Mouse (Mus musculus) ovary, postnatal 36 days (tissue): ENCODE data around the gene Abcd1.
"Not testable (repeated sequence)": the region's sequence is repeated elsewhere in the genome, so short reads cannot be mapped to it uniquely, and the experiment has no call there.

Experiments
- DNase-seq: peaks from one replicate; pipeline ENCODE4 v3.0.0; 2022; ENCODE audit warnings: low spot score, mixed read lengths

Abcd1 gene

DNA sequence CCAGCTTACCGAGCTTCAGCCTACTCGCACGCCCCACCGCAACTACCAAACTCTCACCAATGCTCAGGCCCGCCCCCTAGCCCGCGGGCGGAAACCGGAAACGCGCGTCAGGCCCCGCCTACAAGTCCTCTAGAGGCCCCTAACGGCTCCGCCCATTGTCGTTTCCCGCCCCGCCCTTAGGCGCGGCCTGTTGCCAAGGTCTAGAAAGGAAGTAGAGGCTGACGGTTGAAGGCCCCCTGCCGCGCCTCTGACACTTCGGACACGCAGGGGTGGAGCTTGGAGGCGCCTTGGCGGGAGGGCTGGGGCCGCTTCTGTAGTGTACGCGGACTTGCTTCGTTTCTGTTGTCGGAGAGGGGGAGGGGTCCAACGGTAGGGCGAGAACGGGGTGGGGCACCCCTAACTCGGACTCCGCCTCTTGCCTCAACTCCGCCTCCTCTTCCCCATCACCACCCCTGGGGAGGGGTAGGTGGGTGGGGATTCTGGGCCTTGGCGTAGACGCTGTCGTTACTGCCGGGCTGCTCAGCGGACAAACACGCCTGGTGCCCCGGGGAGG lies at the start of gene Abcd1, which contains the start of gene Bcap31:
Gene Abcd1 (plus strand): TSS at position 489 of the 553 bp plus-strand sequence.
Gene Bcap31 (minus strand): TSS at position 67 of the 553 bp plus-strand sequence.
- DNase-seq: peak; percentile 91

DNA sequence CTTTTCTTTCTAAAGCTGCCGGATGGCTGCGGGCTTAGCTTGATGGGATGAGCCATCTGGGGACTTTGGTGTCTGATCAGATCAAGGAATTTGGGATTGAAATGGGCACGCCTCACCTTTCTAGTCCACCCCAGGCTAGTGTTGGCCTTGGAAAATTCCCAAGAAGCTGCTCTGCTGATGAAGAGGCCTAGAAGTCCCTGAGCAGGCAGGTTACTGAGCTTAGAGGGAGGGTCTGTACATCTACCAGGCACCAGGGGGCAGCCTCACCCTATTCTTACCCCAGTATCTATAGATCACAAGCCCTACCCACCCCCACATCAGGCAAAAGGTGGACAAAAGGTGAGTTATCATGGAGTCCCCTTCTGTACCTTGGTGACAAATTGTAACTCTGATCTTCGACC lies 44.4 kb upstream of the Abcd1 start:
- DNase-seq: peak; percentile 31

DNA sequence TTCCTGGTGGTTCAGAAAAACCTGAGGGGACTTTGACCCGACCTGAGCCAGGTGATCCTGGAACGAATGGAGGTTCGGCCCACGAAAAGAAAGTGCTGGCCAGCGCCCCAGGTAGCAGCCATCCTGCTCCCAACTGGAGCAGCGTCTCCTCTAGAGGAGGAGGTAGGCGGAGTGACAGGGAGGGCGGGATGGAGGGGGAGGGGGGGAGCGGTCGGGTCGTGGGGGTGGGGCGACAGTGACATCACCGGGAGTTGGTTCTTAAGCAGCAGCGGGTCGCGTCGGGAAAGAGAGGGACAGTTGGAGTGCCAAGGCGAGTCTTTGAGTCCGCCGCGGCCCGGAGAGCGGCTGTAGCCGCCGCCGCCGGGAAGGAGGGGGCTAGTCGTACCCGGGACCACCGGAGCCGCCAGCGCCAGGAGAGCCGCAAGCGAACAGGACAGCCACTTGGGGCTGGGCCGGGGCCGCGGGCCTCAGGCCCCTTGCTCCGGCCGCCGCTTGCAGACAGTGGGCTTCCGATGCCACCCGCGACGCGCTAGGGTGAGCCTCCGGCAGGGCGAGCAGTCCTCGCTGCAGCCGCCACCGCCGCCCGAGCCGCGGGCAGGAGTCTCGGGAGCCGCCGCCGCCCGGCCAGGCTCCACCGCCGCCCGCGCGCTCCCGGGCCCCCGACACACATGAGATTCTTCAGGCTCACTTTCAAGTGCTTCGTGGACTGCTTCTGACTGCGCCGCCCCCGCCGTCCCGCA lies 43.3 kb upstream of the Abcd1 start, which contains the start of gene Slc6a8:
Gene Slc6a8 (plus strand): TSS at position 272 of the 740 bp plus-strand sequence.
- DNase-seq: peak; percentile 64

DNA sequence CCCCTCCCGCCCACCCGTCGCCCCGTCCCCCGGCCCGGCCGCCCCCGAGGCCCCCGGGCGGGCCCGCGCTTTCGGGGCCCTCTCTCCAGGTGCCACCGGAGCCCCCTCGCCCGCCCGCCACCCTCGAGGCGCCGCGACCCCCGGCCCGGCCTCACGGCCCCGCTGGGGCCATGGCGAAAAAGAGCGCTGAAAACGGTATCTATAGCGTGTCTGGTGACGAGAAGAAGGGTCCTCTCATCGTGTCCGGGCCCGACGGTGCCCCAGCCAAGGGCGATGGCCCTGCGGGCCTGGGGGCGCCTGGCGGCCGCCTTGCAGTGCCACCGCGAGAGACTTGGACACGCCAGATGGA lies 42.8 kb upstream of the Abcd1 start:
- no peak for DNase-seq

DNA sequence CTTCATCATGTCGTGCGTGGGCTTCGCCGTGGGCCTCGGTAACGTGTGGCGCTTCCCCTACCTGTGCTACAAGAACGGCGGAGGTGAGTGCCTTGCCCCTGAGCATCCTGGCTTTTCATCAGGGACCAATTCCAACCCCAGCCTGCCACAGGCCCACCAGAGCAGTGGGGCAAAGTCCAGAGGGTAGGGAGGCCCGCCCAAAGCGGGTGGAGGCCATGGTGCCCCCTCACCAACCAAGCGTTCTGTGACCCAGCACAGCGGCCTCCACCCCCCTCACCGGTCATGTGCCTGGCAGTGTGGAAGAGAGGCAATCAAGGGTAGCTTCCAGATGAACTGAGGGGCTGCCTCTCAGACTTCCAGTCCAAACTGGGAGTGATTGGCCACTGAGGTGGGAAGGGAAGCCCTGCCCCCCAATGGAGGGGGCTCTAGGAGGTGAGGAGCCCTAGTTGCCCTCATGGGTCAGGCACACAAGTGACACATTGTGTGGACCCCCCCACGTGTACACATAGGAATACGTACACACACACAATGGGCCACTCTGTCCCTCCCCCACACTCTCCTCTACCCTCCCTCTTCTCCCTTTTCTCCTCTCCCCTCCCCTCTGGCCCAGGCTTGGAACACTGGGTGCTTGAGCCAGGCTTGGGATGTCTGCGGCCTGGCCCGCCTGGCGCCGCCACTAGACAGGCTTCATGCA lies 42.3 kb upstream of the Abcd1 start:
- no peak for DNase-seq

DNA sequence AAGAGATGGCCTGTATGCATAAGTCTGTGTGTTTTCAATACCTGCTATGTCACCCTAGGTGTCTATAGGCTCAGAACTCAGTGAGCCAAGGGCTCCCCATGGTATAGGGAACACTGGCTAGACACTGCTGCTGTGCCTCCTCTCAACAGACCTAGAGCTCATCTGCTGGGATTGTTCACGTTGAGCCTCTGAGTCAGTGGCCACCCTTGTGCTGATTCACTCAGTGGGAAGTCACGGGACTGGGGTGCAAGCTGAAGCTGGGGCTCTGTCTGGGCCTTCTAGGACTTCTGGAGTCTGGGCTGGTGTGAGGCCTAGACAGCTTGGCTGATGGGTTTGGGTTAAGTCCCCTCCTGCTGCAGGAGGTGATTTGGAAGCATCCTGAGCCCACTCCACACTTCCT lies 41.2 kb upstream of the Abcd1 start:
- no peak for DNase-seq

DNA sequence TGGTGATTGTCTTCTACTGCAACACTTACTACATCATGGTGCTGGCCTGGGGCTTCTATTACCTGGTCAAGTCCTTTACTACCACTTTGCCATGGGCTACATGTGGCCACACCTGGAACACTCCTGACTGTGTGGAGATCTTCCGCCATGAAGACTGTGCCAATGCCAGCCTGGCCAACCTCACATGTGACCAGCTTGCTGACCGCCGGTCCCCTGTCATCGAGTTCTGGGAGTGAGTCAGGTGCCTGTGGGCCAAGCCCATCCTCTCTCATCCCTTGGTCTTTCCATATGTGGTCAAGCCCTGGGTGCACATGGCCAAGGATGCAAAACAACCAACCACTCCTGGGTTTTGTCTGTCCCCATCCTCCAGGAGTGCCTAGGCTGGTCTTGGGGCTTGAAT lies 39.7 kb upstream of the Abcd1 start:
- DNase-seq: no peak

DNA sequence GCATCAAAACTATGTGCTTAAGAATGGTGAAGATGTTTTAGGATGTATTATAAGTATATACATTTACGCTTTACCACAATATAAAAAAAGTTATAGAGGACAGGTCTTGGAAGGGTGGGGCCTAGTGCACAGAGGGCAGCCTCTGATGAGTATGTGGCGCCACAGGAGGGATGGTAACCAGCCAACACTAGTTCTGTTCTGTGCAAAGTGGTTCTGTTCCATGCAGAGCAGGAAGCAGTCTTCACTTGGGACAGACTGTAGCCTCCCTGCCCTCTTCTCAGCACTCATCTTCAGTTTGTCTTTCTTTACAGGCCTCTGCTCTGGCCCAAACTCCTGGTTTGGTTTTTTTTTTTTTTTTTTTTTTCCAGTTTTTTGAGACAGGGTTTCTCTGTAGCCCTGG lies 32.2 kb upstream of the Abcd1 start:
- DNase-seq: no peak

DNA sequence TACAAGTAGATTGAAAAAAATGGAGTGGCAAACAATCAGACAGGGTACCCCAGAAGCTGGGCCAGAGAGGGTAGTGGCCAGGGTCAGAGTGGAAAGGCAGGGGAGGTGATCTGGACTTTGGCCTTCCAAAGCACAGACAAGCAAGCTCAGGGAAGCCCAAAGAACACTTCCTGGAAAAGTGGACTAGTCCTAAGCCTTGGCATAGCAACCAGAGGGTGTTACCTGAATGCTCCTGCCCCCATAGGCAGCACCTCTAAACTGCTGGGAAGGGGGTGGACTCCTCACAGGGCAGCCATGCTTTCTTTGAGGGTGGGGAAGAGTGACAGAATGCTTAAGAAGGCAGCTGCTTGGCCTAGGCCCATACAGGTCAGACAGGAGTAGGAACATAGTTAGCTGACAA lies 31.4 kb upstream of the Abcd1 start:
- no peak for DNase-seq

DNA sequence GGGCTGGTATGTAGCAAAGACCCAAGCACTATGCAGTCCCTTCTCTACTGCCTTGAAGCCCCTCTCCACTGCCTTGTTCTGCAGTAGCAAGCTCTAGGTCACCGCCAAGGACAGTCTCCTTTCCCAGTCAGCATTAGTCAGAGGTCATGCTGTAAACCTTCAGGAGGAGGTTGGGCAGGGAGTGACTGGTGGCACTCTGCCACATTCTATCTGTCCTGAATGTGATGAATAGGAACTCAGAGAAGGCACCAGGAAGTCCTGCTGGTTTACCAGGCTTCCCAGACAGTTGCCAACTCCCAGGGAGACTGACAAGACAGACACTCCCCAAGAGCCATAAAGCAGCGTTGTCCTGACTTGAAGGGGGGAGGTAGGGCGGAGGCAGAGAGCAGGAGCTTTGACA lies 30.8 kb upstream of the Abcd1 start:
- DNase-seq: no peak

DNA sequence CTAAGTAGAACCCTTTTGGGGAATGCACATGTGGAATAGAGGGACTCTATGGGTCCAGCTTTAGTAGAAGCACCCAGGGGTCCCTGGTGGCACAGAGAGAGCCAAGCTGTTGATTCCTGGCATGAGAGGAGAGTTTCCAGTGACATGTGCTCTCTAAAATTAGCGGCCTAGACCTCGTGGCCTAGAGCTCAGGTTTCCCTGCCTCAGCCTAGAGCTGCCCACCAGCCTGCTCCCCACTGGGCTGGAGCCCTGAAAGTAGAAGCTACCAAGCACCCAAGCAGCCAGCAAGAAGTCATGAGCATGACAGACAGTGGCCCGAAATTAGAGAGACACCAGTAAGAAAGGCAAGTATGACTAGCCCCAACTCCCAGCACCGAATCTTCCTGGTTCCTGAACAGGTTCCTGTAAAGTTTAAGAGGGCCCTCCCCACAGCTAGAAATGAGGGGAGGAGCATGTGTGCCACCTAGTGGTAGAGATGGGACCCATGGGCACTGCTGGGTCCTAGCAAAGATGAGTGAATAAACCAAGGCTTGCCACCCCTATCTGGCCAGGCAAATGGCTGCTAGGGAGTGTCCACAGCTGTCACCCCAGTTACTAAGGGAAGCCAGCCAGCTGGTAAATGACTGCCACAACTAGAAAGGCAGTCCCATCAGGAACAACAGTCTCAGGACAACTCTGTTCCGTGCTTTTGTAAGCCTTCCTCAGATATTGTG lies 25.3 kb upstream of the Abcd1 start:
- peak; percentile 47 for DNase-seq

DNA sequence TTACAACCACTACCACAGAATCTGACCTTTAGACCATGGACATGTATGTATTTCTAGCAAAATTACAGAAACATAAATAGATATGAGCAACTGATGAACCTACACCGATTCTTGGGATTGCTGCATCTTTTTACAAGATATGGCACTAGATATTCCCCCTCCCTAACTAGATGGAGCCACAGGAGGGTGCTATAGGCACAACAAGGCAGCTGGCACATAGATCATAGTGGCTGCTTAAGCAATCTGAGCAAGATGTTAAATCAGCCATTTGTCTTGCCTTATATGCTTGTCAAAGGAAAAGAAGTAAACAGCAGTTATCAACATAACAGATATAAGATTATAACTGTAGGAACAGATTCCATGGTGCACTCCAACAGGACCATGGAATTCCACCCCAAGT lies 15.9 kb upstream of the Abcd1 start:
- no peak for DNase-seq

DNA sequence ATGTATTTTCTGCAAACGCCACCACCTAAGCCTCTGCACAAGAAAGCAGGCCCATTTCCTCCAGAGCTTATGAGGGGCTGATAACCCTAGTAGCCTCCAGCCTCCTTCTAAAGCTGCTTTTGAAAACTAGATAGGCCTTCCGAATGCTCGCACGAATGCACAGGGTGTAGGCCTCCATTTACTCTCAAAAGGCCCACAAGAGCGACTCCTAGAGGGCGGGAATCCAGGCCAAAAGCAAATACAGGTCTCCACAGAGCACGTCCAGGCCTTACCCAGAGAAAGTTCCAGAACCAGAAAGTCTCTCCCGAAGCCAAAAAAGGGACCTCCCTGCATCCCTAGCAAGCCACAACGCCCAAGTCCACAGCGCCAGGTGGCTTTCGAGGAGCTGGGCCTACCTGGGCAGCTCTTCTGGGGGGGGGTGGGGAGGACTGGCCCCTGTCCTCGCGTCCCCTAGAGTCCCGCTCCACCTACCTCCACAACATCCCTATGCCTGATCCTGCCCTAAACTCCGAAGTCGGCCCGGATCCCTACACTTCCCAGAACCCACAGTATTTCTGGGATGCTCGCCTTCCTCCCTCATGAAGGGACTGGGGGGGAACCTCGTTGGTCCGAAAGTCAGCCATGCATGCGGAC lies 805 bp upstream of the Abcd1 start:
- peak; percentile 43 for DNase-seq

DNA sequence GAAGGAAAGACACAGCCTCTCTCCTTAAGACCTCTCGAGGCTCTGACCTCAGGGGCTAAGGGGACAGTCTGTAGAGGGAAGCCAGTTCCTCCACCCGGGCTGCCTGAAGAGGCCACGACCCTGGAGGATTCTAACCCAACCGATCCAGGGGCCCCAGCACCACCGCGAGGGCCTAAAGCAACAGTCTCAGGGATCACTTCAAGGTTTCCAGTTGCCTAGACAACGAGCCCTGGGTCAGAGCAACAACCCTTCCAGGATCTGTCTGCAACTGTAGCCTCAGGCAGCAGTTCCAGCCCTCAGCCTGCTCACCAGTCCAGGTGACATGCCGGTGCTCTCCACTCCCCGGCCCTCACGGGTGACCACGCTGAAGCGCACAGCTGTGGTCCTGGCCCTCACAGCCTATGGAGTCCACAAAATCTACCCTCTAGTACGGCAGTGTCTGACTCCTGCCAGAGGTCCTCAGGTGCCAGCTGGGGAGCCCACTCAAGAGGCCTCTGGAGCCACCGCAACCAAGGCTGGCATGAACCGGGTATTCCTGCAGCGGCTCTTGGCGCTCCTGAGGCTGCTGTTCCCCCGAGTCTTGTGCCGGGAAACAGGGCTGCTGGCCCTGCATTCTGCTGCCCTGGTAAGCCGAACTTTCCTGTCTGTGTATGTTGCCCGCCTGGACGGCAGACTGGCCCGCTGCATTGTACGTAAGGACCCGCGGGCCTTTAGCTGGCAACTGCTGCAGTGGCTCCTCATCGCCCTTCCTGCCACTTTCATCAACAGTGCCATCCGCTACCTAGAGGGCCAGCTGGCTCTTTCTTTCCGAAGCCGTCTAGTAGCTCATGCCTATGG lies 530 bp downstream of the Abcd1 start:
- no peak for DNase-seq

DNA sequence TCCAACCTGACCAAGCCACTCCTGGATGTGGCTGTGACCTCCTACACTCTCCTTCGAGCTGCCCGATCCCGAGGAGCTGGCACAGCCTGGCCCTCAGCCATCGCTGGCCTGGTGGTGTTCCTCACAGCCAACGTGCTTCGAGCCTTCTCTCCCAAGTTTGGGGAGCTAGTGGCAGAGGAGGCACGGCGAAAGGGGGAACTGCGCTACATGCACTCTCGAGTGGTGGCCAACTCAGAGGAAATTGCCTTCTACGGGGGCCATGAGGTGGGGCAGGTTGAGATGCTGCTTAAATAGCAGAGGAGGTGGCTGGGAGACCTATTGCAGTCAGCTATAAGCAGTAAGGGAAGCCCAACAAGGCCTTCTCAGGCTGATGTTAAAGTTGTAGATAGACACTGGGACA lies 1.3 kb downstream of the Abcd1 start:
- DNase-seq: peak; percentile 11

DNA sequence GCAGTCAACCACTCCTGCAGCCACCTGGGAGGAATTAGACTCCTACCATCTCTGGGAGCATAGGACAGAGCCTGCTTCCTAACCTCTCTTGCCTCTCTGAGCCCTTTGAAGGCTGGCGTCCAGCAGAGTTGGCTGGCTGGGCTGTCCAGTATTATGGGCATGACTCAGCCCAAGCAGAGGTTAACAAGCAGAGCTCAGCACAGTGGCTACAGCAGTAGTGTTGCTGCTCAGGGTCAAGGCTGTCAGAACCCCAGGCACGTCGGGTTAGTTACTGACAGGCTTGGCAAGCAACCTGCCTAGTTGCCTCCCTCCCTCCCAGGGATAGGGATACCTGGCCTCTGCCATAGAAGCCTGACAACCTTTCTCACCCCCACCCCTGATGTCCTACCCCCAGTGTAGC lies 1.9 kb downstream of the Abcd1 start:
- no peak for DNase-seq

DNA sequence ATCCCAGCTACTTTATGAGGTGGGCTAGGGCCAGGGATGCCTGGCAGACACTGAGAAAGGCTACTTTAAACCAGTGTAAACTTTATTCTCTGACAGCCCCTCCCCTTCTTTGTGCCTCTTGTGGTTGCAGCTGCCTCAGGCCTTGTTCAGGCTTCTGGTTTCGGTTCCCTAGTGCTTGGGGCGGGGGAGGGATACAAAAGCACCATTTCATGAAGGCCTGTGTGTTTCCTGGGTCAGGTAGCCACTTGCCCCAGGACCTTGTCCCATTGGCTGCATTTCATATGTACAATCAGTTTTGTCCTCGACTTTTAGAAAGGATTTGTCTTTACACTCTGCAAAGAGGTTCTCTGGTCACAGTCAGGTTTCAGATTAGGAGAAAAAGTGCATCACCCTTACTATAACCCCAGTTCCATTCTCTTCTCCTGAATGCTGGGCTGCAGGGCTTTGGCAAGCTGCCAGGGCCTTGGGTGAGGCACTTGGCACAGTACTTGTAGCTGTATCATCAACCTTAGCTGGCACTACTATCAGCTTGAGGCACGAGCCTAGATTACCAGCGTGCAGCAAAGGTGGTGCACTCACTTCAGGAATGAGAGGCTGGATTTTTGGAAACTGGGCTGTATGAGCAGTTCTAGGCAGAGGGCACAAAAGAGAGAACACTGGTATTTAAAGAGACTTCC lies 2.4 kb downstream of the Abcd1 start:
- DNase-seq: peak; percentile 56

DNA sequence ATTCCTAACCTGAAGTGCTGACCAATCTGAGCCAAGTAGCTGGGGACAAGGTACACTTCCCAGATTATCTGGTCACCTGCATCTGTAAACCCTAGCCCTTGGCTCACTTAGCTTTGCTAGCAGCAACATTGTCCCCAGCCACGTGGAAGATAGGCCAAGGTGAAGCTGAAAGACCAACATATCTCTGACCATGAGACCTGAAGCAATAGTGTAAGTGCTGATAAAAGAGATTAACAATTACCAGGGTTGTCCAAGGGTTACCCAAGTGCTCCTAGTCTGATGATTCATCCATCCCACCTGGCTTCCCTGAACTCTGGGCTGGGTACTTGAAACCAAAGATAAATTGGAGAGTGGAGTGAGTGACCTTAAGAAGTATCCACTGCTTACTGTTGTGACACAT lies 14.5 kb downstream of the Abcd1 start:
- DNase-seq: no peak

DNA sequence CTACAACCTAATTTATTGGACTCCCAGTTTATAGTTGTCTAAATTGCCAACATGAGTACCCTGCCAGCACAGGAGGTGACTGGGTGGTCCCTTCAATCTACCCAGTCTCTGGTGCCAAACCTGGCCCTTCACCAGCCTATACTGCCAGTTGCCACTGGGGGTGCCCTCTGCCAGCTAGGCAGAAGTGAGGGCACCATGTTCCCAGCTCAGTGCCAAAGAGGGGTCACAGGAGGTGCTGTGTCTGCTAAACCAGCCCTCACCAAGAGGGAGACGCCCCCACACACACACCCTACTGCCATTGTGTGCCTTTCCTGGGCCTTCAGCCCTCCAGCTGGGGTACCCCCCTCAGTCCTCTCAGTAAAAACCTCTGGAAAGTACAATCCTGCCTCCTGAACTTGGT lies 21.8 kb downstream of the Abcd1 start:
- DNase-seq: no peak

DNA sequence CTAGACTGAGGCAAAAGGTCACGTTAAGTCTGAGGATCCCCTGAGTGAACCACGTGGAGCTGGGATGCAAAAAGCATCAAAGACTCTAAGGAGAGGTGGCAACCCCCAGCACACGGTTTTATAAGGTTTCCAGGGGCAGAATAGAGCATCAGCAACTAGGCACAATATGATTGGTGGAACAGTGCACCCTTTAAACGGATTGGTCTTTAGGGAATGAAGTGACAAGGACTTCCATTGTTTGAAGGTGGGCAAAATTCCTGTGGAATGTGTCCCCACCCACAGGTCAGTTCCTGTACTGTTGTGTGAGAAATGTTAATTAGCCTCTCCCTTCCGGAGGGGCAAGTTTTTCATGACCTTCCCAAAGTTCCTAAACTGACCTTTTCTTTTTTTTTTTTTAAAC lies 22.8 kb downstream of the Abcd1 start:
- no peak for DNase-seq

DNA sequence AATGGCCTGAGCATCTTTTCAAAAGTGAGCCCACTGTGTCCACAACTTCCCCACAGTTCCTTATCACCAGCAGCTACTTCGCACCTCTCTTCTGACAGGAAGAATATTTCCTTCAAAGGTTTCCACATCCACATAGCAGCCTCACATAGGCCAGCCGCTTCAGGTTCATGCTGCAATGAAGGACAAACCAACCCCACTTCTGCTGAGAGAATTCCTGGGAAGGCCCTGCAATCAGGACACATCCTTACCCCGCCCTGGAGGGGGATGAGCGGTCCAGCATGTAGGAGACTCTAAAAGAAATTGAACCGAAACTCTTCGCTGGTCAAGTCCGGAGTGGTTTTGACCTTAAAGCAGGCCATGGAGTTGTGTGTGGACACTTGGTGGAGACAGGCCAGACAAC lies 23.4 kb downstream of the Abcd1 start:
- not testable (repeated sequence) for DNase-seq
